Mouse (Mus musculus) testis, adult 2 months (tissue): ENCODE data around the gene Thoc5. TPM values are rescaled to one million over a fixed set of nuclear protein-coding genes. Genes with fewer than 3 reads are reported as not detected.

Source experiments
- H3K27ac ChIP-seq: fragments of 200-500 bp; 2 replicates; pipeline ENCODE4 v1.5.1; 2012; ENCODE audit warnings: low read depth, low read length; ENCODE audit not compliant: control insufficient read depth, insufficient read depth
- H3K27me3 ChIP-seq: fragments of 200-500 bp; 2 replicates; pipeline ENCODE4 v1.6.1; 2012; ENCODE audit warnings: mild to moderate bottlenecking, low read length, moderate library complexity; ENCODE audit not compliant: control insufficient read depth, insufficient read depth
- H3K36me3 ChIP-seq: fragments of 200-500 bp; 2 replicates; pipeline ENCODE4 v1.6.1; 2012; ENCODE audit warnings: mild to moderate bottlenecking, low read length; ENCODE audit not compliant: control insufficient read depth, insufficient read depth
- H3K4me1 ChIP-seq: fragments of 200-500 bp; 2 replicates; pipeline ENCODE4 v1.6.1; 2012; ENCODE audit warnings: low read length; ENCODE audit not compliant: control insufficient read depth, insufficient read depth
- H3K4me3 ChIP-seq: fragments of 200-500 bp; 2 replicates; pipeline ENCODE4 v1.5.1; 2012; ENCODE audit warnings: low read depth, mild to moderate bottlenecking, low read length, moderate library complexity, mixed read lengths; ENCODE audit not compliant: control insufficient read depth
- CTCF ChIP-seq: fragments of 200-500 bp; IDR thresholded peaks from 2 replicates; pipeline ENCODE4 v1.5.1; 2012; ENCODE audit warnings: low read depth, mild to moderate bottlenecking, inconsistent platforms, low read length, moderate library complexity; ENCODE audit not compliant: control insufficient read depth, insufficient read depth, insufficient replicate concordance
- POLR2A ChIP-seq: fragments of 200-500 bp; IDR thresholded peaks from 2 replicates; pipeline ENCODE4 v1.6.1; 2012; ENCODE audit warnings: low read depth, mild to moderate bottlenecking, inconsistent platforms, low read length, moderate library complexity; ENCODE audit not compliant: control insufficient read depth
- polyA plus RNA-seq: library from polyadenylated mRNA; depleted of rRNA; stranded (reverse); fragments of >200 nt; gene quantifications from 2 replicates; pipeline ENCODE4 v1.2.3, GENCODE M21; 2012; rRNA removed

Thoc5 gene
- polyA plus RNA-seq = 69.3 and 75.4 TPM in 2 replicates

GRCm38 (mm10) chr11:4894848-4895816, at the start of gene Thoc5:
Gene Thoc5, plus strand, starts transcription at chr11:4895320.
- peak within 1 kb of the TSS; percentile 83 for H3K4me3 ChIP-seq
- peak within 1 kb of the TSS; percentile 77 for H3K27ac ChIP-seq
- H3K27me3 ChIP-seq = no peaks in the 10 kb centered on the region
- no peak for TF ChIP-seq CTCF
- TF ChIP-seq POLR2A = peak; percentile 75
- no peaks in the 10 kb centered on the region for H3K36me3 ChIP-seq
- H3K4me1 ChIP-seq = peaks cover 10% of the 10 kb centered on the region

DNA sequence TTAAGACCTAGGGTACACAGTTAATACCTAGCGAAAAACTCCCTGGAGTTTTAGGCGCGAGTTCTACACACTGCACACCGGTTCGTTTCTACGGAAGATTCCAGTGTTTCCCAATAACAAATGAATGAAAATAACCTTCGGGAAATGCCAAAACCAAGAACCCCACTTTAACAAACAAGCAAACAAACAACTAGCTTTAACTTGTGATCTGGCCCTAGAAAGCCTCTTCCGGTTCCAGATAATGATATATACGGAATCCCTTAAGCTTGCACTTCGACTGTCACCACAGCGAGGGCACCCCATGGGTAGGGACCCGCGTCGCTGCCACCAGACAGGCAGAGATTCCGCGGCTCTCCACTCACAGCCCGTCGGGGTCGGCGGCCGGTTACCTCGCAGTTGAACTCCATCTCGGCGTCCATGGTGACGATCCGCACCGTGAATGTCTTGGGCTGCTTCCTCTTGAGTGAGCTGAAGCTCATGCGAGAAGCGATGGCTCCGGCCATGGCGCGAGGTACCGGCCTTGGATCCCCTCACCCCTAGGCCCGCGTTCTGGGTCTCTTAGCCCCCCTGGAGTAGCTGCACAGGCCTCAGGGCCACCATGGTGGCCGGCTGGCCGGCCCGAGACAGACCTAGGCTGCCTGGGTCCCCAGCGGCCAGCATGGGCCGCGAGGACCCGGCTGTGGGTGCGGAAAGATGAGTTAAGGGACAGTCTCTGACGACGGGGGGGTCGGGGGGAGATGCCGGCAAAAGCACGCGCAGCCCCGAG, 46.5 kb upstream of the Thoc5 start:
- no peaks in the 10 kb centered on the region for H3K27me3 ChIP-seq
- peak overlapping the region; percentile 87 for H3K27ac ChIP-seq
- H3K4me3 ChIP-seq = peak overlapping the region; percentile 99
- H3K4me1 ChIP-seq = no peaks in the 10 kb centered on the region; the same call in none of the 2 replicates
- TF ChIP-seq POLR2A (peak; percentile 44; the same call in 1 of the 2 replicates), CTCF (no peak)
- no peaks in the 10 kb centered on the region for H3K36me3 ChIP-seq

DNA sequence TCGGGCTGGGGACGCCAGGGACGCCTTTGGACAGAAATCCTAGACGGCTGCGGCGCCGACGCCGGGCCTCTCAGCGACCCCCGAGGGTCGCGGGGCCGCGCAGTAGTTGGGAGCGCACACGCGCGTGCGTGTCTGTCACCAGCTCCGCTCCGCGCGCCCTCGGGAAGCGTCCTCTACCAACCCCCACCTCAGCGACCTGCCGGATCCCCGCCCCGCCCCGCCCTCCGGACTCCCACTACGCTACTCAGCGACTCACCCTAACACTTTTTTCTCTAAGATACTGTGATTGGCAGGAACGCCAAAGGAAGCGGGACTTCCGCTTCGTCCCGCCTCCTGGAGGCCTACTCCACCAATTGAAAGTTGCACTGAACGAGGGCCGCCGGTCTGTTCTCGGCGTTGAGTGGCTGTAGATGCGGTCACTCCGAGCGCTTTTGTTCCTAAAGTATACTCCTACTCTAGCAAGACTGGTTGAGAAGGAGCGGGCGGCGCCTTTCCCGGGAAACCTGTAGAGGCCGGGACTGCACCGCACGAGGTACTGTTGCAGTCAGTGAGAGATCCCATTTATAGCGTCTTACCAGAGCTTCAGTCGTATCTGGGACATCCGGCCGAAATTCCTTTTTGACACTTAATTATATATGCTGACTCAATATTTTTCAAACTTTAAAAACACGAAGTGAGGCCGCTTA, 45.7 kb upstream of the Thoc5 start, which contains the start of gene Nf2:
Gene Nf2, minus strand, starts transcription at position 279 of the 686 bp plus-strand sequence.
- peak within 1 kb of the TSS; percentile 87 for H3K27ac ChIP-seq
- no peaks in the 10 kb centered on the region; the same call in none of the 2 replicates for H3K4me1 ChIP-seq
- TF ChIP-seq POLR2A (0 out of 2 replicates have a peak, but pooled peaks have one; percentile 18), CTCF (no peak)
- peak within 1 kb of the TSS; percentile 99 for H3K4me3 ChIP-seq
- H3K36me3 ChIP-seq = no peaks in the 10 kb centered on the region
- no peaks in the 10 kb centered on the region for H3K27me3 ChIP-seq

GRCm38 (mm10) chr11:4850404-4850803, 44.7 kb upstream of the Thoc5 start:
- Histone ChIP-seq H3K4me3 (no peak overlapping the region), H3K27me3 (no peaks in the 10 kb centered on the region), H3K36me3 (no peaks in the 10 kb centered on the region), H3K27ac (no peak overlapping the region), H3K4me1 (no peaks in the 10 kb centered on the region; the same call in none of the 2 replicates)
- no peak for TF ChIP-seq POLR2A
- no peak for TF ChIP-seq CTCF

DNA sequence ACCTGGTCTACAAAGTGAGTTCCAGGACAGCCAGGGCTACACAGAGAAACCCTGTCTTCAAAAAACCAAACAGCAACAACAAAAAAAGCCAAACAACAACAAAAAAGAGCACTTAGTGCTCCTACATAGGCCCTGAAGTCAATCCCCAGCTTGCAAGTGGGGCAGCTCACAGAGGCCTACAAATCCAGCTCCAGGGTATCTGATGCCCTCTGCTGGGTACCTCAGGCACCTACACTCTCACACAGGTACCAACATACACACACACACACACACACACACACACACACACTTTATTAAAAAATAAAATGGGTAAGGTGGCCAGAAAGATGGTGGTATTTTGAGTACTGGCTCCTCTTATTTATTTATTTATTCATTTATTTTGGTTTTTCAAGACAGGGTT, 42.1 kb upstream of the Thoc5 start:
- TF ChIP-seq CTCF (no peak), POLR2A (no peak)
- Histone ChIP-seq H3K36me3 (no peaks in the 10 kb centered on the region), H3K27ac (no peak overlapping the region), H3K4me3 (no peak overlapping the region), H3K27me3 (no peaks in the 10 kb centered on the region), H3K4me1 (no peaks in the 10 kb centered on the region; the same call in none of the 2 replicates)

DNA sequence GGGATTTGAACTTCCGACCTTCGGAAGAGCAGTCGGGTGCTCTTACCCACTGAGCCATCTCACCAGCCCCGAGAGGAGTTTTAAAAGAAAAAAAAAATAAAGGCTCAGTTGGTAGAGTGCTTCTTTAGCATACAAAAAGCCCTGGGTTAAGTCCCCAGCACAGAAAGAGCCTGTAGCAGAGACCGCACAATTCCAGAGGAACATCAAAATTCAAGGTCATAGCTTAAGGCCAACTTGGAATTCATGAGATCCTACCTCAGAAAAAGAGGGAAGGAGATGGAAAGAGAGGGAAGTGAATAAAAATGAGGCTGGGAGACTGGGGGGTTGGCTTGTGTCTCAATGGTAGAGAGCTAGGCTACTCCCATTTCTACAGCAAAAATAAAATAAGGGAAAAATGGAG, 40.9 kb upstream of the Thoc5 start:
- Histone ChIP-seq H3K27ac (no peak overlapping the region), H3K4me3 (no peak overlapping the region), H3K27me3 (no peaks in the 10 kb centered on the region), H3K36me3 (no peaks in the 10 kb centered on the region), H3K4me1 (no peaks in the 10 kb centered on the region)
- TF ChIP-seq POLR2A (no peak), CTCF (no peak)
